Mouse (Mus musculus) left cerebral cortex, postnatal 10 days (tissue): ENCODE results near the gene Popdc3. TPM values are rescaled to one million over a fixed set of nuclear protein-coding genes. Genes with fewer than 3 reads are reported as not detected.
A peak's percentile ranks its signal among the peaks of the same experiment; 100 is the strongest.
"Not testable (repeated sequence)": the region's sequence is repeated elsewhere in the genome, so short reads cannot be mapped to it uniquely, and the experiment has no call there.

ENCODE experiments used
- DNase-seq, 2 experiments: peaks; one replicate each; pipeline ENCODE4 v3.0.0; 2021 to 2022; ENCODE audit warnings: low spot score in 2 of 2, mixed read lengths in 1 of 2; ENCODE audit errors: extremely low spot score in 1 of 2
- intact Hi-C: fragments of 180-260 bp; cut with DNase I; formaldehyde crosslinking; loops from one replicate; pipeline ENCODE4 v1.15.1; 2025
- total RNA-seq, 2 experiments: library from RNA; stranded (reverse); gene quantifications; 2 replicates each; pipeline ENCODE4 v1.2.3; 2021

Gene Popdc3
- total RNA-seq, 2 experiments from 2014 or later: 1.5 to 1.6 TPM

GRCm38 (mm10) chr10:45193330-45194310 lies 15.7 kb downstream of the Popdc3 start:
- intact Hi-C loops: no loop called here
- DNase-seq: no peak

- intact Hi-C loops: no loop called here
- no peak for DNase-seq
Observed at GRCm38 (mm10) chr10:45194531-45194930, 16.6 kb downstream of the Popdc3 start.

- intact Hi-C loops: no loop called here
- DNase-seq: no peak
Observed at GRCm38 (mm10) chr10:45204582-45204981, 26.7 kb downstream of the Popdc3 start.

- intact Hi-C loops: no loop called here
- no peak for DNase-seq
Observed at GRCm38 (mm10) chr10:45210201-45210600, 32.3 kb downstream of the Popdc3 start.

- DNase-seq: no peak
- intact Hi-C loops: no loop called here
Observed at GRCm38 (mm10) chr10:45216676-45217075, 38.8 kb downstream of the Popdc3 start.

- intact Hi-C loops: no loop called here
- DNase-seq: no peak
Observed at GRCm38 (mm10) chr10:45229954-45230353, 52.1 kb downstream of the Popdc3 start.

GRCm38 (mm10) chr10:45233351-45233750 lies 55.5 kb downstream of the Popdc3 start:
- no peak for DNase-seq
- intact Hi-C loops: no loop called here

GRCm38 (mm10) chr10:45236304-45236703 lies 58.4 kb downstream of the Popdc3 start:
- intact Hi-C loops: no loop called here
- no peak for DNase-seq

GRCm38 (mm10) chr10:45237492-45237891 lies 59.6 kb downstream of the Popdc3 start:
- no peak for DNase-seq
- intact Hi-C loops: no loop called here

GRCm38 (mm10) chr10:45260477-45260876 lies 82.6 kb downstream of the Popdc3 start:
- DNase-seq: no peak
- intact Hi-C loops: no loop called here

GRCm38 (mm10) chr10:45262126-45262525 lies 84.2 kb downstream of the Popdc3 start:
- DNase-seq: no peak

GRCm38 (mm10) chr10:45276499-45276898 lies 98.6 kb downstream of the Popdc3 start:
- intact Hi-C loops: no loop called here
- DNase-seq: no peak

More at GRCm38 (mm10) chr10:45262126-45262525, 84.2 kb downstream of the Popdc3 start:
- intact Hi-C loops: no loop called here

GRCm38 (mm10) chr10:45276995-45277394 lies 99.1 kb downstream of the Popdc3 start:
- no peak for DNase-seq
- intact Hi-C loops: no loop called here

GRCm38 (mm10) chr10:45285651-45286050 lies 107.8 kb downstream of the Popdc3 start:
- intact Hi-C loops: no loop called here
- DNase-seq: no peak

GRCm38 (mm10) chr10:45288351-45288750 lies 110.5 kb downstream of the Popdc3 start:
- no peak for DNase-seq
- intact Hi-C loops: no loop called here

GRCm38 (mm10) chr10:45289218-45290105 lies 111.6 kb downstream of the Popdc3 start:
- DNase-seq: peak in 1 of 2 experiments; percentile 33
- intact Hi-C loops: no loop called here

GRCm38 (mm10) chr10:45290618-45291017 lies 112.7 kb downstream of the Popdc3 start:
- no peak for DNase-seq
- intact Hi-C loops: no loop called here

- intact Hi-C loops, DNase-seq: not testable (repeated sequence)
Observed at GRCm38 (mm10) chr10:45292159-45292558, 114.3 kb downstream of the Popdc3 start.

- intact Hi-C loops: no loop called here
- DNase-seq: no peak
Observed at GRCm38 (mm10) chr10:45295093-45295492, 117.2 kb downstream of the Popdc3 start.
